ENCODE assay signal across 38 mouse cellular contexts in the genomic region with DNA sequence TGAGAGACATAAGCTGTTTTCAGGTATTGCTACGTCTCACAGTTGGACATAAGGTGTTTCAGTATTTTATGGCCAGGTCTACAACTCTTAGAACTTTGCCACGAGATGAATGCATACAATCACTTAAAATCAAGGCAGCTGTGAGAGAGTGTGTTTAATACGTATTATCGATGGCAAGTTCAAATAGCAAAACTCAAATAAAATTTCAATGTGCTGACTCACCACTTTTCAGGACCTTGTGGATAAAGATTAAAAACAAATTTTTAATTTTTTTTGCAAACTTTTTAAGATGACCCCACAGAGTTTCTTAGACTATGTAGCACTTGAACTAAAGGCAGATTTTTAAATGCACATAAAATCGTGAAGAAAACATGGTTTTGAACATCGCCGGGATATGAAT. TPM values are rescaled to one million over a fixed set of nuclear protein-coding genes. Genes with fewer than 3 reads are reported as not detected.
"Had no signal": no experiment of that assay in that cellular context is flagged by ENCODE, and none has a peak within 500 bp of the region (broad histone marks: within the 10 kb centered on the region; RNA-seq: fewer than 3 reads in every experiment).

No protein-coding gene starts in this region.

- H3K9ac ChIP-seq: heart, embryonic 12.5 days; heart, embryonic 13.5 days; heart, embryonic 15.5 days; hindbrain, embryonic 12.5 days; hindbrain, embryonic 13.5 days; hindbrain, embryonic 14.5 days; hindbrain, embryonic 15.5 days; intestine, embryonic 15.5 days; kidney, embryonic 15.5 days had no signal

- H3K9me3 ChIP-seq: heart, embryonic 12.5 days; heart, embryonic 13.5 days; heart, embryonic 15.5 days; hindbrain, embryonic 10.5 days; hindbrain, embryonic 12.5 days; hindbrain, embryonic 13.5 days; hindbrain, embryonic 15.5 days; intestine, embryonic 15.5 days; kidney, embryonic 15.5 days had no signal

- ATAC-seq: hindbrain, embryonic 16.5 days; hindbrain, postnatal 0 days; inflammation-experienced regulatory T-cells, adult 6 months; intestine, embryonic 15.5 days; intestine, embryonic 16.5 days; intestine, postnatal 0 days had no signal

- H3K36me3 ChIP-seq: heart, embryonic 12.5 days; heart, embryonic 13.5 days; heart, embryonic 15.5 days; hindbrain, embryonic 10.5 days; hindbrain, embryonic 12.5 days; hindbrain, embryonic 13.5 days; hindbrain, embryonic 15.5 days; intestine, embryonic 15.5 days; kidney, embryonic 15.5 days had no signal

- H3K4me3 ChIP-seq: heart, embryonic 12.5 days; heart, embryonic 13.5 days; heart, embryonic 15.5 days; hindbrain, embryonic 10.5 days; hindbrain, embryonic 12.5 days; hindbrain, embryonic 13.5 days; hindbrain, embryonic 15.5 days; intestine, embryonic 15.5 days; kidney, embryonic 15.5 days; layer of hippocampus, adult 2 months; left cerebral cortex, adult 2 months had no signal

- H3K27ac ChIP-seq: heart, embryonic 13.5 days; heart, embryonic 15.5 days; hindbrain, embryonic 10.5 days; hindbrain, embryonic 12.5 days; hindbrain, embryonic 13.5 days; hindbrain, embryonic 14.5 days; hindbrain, embryonic 15.5 days; hindbrain, postnatal 0 days; intestine, embryonic 15.5 days; kidney, embryonic 15.5 days; kidney, postnatal 0 days; layer of hippocampus, adult 2 months; left cerebral cortex, adult 2 months had no signal

- H3K4me2 ChIP-seq: heart, embryonic 11.5 days; heart, embryonic 12.5 days; heart, embryonic 13.5 days; heart, embryonic 15.5 days; hindbrain, embryonic 12.5 days; hindbrain, embryonic 13.5 days; hindbrain, embryonic 14.5 days; hindbrain, embryonic 15.5 days; intestine, embryonic 15.5 days; kidney, embryonic 15.5 days had no signal

- DNase-seq: heart, postnatal 10 days; heart, postnatal 14 days; heart, postnatal 36 days; heart, postnatal 4 days; kidney, adult 11 months; kidney, adult 18-20 months; kidney, adult 2 months; kidney, adult 8-10 months; kidney, adult 9 months; kidney, postnatal 10 days; kidney, postnatal 14 days; kidney, postnatal 25 days; kidney, postnatal 36 days; kidney, postnatal 4 days; layer of hippocampus, adult 9-11 months; layer of hippocampus, postnatal 36 days had no signal

- H3K27me3 ChIP-seq: heart, embryonic 12.5 days; heart, embryonic 13.5 days; heart, embryonic 15.5 days; hindbrain, embryonic 12.5 days; hindbrain, embryonic 13.5 days; hindbrain, embryonic 15.5 days; intestine, embryonic 15.5 days; kidney, embryonic 15.5 days had no signal

- H3K4me1 ChIP-seq: heart, embryonic 12.5 days; heart, embryonic 13.5 days; heart, embryonic 15.5 days; hindbrain, embryonic 10.5 days; hindbrain, embryonic 12.5 days; hindbrain, embryonic 13.5 days; hindbrain, embryonic 15.5 days; intestine, embryonic 15.5 days; kidney, embryonic 15.5 days had no signal

RNA-seq across cellular contexts. Expression of gene Cfap299, which starts 30.8 kb away (rescaled TPM):
- total RNA-seq: heart, postnatal 10 days; heart, postnatal 14 days; heart, postnatal 25 days; heart, postnatal 36 days; heart, postnatal 4 days; hematopoietic stem cell, adult 5-6 weeks had no signal
- polyA plus RNA-seq: heart, embryonic 11.5 days; heart, embryonic 12.5 days; heart, embryonic 15.5 days; inflammation-experienced regulatory T-cells, adult 6 months; intestine, embryonic 14.5 days; kidney, adult 2 months had no signal
